ENCODE assay signal across 34 mouse cellular contexts in the genomic region with DNA sequence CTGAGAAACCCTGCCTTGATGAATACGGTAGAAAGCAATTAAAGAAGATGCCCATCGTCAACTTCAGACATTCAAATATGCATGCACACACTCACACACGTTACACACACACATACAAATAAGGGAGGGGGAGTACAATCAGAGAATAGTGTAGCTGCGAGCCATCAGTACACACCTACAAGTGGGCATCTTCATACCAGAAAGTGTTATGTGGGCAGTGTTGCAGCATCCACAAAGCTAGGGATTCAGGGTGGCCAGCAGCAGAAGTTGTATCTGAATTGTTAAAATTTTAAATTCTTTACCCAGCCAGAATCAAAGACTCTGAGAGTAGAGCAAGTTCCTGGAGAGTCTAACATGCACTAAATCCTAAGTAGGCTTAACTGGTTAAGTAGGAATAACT.
"Had no signal": no experiment of that assay in that cellular context is flagged by ENCODE, and none has a peak within 500 bp of the region (broad histone marks: within the 10 kb centered on the region; RNA-seq: fewer than 3 reads in every experiment).

No protein-coding gene starts in this region.

- ATAC-seq: hindbrain, embryonic 16.5 days; hindbrain, postnatal 0 days; inflammation-experienced regulatory T-cells, adult 6 months; intestine, embryonic 15.5 days; intestine, embryonic 16.5 days; intestine, postnatal 0 days had no signal

- H3K9ac ChIP-seq: heart, embryonic 12.5 days; heart, embryonic 13.5 days; heart, embryonic 15.5 days; hindbrain, embryonic 12.5 days; hindbrain, embryonic 13.5 days; hindbrain, embryonic 14.5 days; hindbrain, embryonic 15.5 days; intestine, embryonic 15.5 days; kidney, embryonic 15.5 days had no signal

- H3K27ac ChIP-seq: heart, embryonic 13.5 days; heart, embryonic 15.5 days; hindbrain, embryonic 10.5 days; hindbrain, embryonic 12.5 days; hindbrain, embryonic 13.5 days; hindbrain, embryonic 14.5 days; hindbrain, embryonic 15.5 days; hindbrain, postnatal 0 days; intestine, embryonic 15.5 days; kidney, embryonic 15.5 days; kidney, postnatal 0 days; layer of hippocampus, adult 2 months; left cerebral cortex, adult 2 months had no signal

- H3K4me1 ChIP-seq: heart, embryonic 12.5 days; heart, embryonic 13.5 days; heart, embryonic 15.5 days; hindbrain, embryonic 10.5 days; hindbrain, embryonic 12.5 days; hindbrain, embryonic 13.5 days; hindbrain, embryonic 15.5 days; intestine, embryonic 15.5 days; kidney, embryonic 15.5 days had no signal

- H3K27me3 ChIP-seq: heart, embryonic 12.5 days; heart, embryonic 13.5 days; heart, embryonic 15.5 days; hindbrain, embryonic 12.5 days; hindbrain, embryonic 13.5 days; hindbrain, embryonic 15.5 days; intestine, embryonic 15.5 days; kidney, embryonic 15.5 days had no signal

- H3K4me3 ChIP-seq: heart, embryonic 12.5 days; heart, embryonic 13.5 days; heart, embryonic 15.5 days; hindbrain, embryonic 10.5 days; hindbrain, embryonic 12.5 days; hindbrain, embryonic 13.5 days; hindbrain, embryonic 15.5 days; intestine, embryonic 15.5 days; kidney, embryonic 15.5 days; layer of hippocampus, adult 2 months; left cerebral cortex, adult 2 months had no signal

- DNase-seq: heart, postnatal 10 days; heart, postnatal 14 days; heart, postnatal 36 days; heart, postnatal 4 days; kidney, adult 11 months; kidney, adult 18-20 months; kidney, adult 2 months; kidney, adult 8-10 months; kidney, adult 9 months; kidney, postnatal 10 days; kidney, postnatal 14 days; kidney, postnatal 25 days; kidney, postnatal 36 days; kidney, postnatal 4 days; layer of hippocampus, adult 9-11 months; layer of hippocampus, postnatal 36 days had no signal

- H3K9me3 ChIP-seq: heart, embryonic 13.5 days; heart, embryonic 15.5 days; hindbrain, embryonic 10.5 days; hindbrain, embryonic 12.5 days; hindbrain, embryonic 13.5 days; hindbrain, embryonic 15.5 days; intestine, embryonic 15.5 days; kidney, embryonic 15.5 days had no signal

- H3K36me3 ChIP-seq: heart, embryonic 12.5 days; heart, embryonic 13.5 days; heart, embryonic 15.5 days; hindbrain, embryonic 10.5 days; hindbrain, embryonic 12.5 days; hindbrain, embryonic 13.5 days; hindbrain, embryonic 15.5 days; intestine, embryonic 15.5 days; kidney, embryonic 15.5 days had no signal
